Mouse (Mus musculus) midbrain, embryonic 12.5 days (tissue): Measurements from ENCODE around the gene Atp1a2. TPM values are rescaled to one million over a fixed set of nuclear protein-coding genes. Genes with fewer than 3 reads are reported as not detected.

Experiments used
- ATAC-seq: fragments of 200-750 bp; cut with Nextera tagmentation; 2 replicates; pipeline ENCODE4 v1.8.0; 2017; ENCODE audit warnings: low read depth, moderate TSS enrichment, moderate library complexity; ENCODE audit not compliant: low FRiP score
- H3K27ac ChIP-seq: fragments of 300-500 bp; sonication (generic); replicated peaks from 2 replicates; pipeline ENCODE4 v1.5.1; 2016; ENCODE audit warnings: mild to moderate bottlenecking
- H3K27me3 ChIP-seq: fragments of 300-500 bp; sonication (generic); 2 replicates; pipeline ENCODE4 v1.6.1; 2016; ENCODE audit warnings: mild to moderate bottlenecking
- H3K36me3 ChIP-seq: fragments of 300-500 bp; sonication (generic); 2 replicates; pipeline ENCODE4 v1.6.1; 2016
- H3K4me1 ChIP-seq: fragments of 300-500 bp; sonication (generic); 2 replicates; pipeline ENCODE4 v1.6.1; 2016
- H3K4me2 ChIP-seq: fragments of 300-500 bp; sonication (generic); replicated peaks from 2 replicates; pipeline ENCODE4 v1.6.1; 2016; ENCODE audit warnings: mild to moderate bottlenecking, moderate library complexity
- H3K4me3 ChIP-seq: fragments of 300-500 bp; sonication (generic); 2 replicates; pipeline ENCODE4 v1.5.1; 2016; ENCODE audit warnings: mild to moderate bottlenecking
- H3K9ac ChIP-seq: fragments of 300-500 bp; sonication (generic); replicated peaks from 2 replicates; pipeline ENCODE4 v1.6.1; 2016; ENCODE audit warnings: mild to moderate bottlenecking, moderate library complexity
- H3K9me3 ChIP-seq: fragments of 300-500 bp; sonication (generic); 2 replicates; pipeline ENCODE4 v1.6.1; 2016; ENCODE audit warnings: mild to moderate bottlenecking
- WGBS: fragments of 180-500 bp; shearing (Covaris S2); methylation state at CpG from one replicate; pipeline ENCODE4 v1.1.7; 2016; 5-methylcytosine and 5-hydroxymethylcytosine counted together
- polyA plus RNA-seq: library from polyadenylated mRNA; unstranded; fragments of >200 nt; fragmentation: Nextera tagmentation; extraction: Ambion mirVana; gene quantifications from 2 replicates; pipeline ENCODE4 v1.2.1, GENCODE M21; 2016

The Atp1a2 gene
- polyA plus RNA-seq, 1 experiment from 2014 or later, result 13.2 TPM

DNA sequence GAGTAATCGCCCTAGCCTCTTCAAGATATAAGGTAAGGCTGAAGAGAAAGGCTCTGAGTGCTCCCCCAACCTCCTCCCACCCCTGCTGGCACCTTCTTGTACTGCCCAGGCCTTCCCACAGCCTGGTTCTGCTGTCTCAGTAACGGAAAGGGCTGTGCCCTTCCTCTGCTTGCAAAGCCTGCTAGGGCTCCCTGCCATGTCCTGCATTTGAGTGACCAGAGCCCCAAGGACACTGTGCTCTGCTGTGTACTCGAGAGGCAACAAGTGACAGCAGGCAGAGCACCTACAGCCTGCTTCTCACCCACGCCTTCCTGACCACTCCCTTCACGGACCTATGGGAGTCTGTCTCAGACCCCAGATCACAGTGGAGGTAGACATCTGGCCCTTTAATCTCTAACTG lies 2.4 kb upstream of the Atp1a2 start:
- H3K27me3 ChIP-seq, result peaks cover 39% of the 10 kb centered on the region
- no peak overlapping the region for H3K4me2 ChIP-seq
- no peak overlapping the region for H3K27ac ChIP-seq
- H3K9ac ChIP-seq, result no peak overlapping the region
- H3K4me1 ChIP-seq, result peaks cover 48% of the 10 kb centered on the region
- WGBS, result 64% methylated on average over 5 of the region's 5 CpGs
- H3K4me3 ChIP-seq, result no peak overlapping the region
- no peaks in the 10 kb centered on the region for H3K36me3 ChIP-seq
- no peaks in the 10 kb centered on the region for H3K9me3 ChIP-seq
- no peak for ATAC-seq

DNA sequence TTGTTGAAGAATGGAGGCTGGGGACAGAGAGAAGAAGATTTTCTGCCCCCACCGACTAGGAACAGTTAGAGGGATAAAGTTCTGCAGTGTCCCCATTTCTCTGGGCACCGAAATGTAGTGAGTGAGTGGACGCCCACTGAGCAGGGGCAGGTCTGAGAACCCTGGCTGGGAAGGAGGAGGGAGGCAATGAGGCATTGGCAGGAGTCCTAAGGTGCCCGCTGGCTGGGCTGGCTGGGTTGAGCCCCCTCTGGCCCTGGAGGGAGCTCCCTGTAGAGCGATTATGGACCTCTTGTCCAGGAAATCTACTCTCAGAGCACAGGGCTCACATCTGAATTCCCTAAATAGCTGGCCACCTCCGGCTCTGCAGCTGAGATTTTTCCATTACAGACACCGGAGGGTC lies 1.7 kb upstream of the Atp1a2 start:
- Histone ChIP-seq H3K36me3 (no peaks in the 10 kb centered on the region), H3K27me3 (peaks cover 39% of the 10 kb centered on the region), H3K9me3 (no peaks in the 10 kb centered on the region), H3K4me1 (peaks cover 55% of the 10 kb centered on the region), H3K4me2 (no peak overlapping the region), H3K27ac (no peak overlapping the region), H3K9ac (no peak overlapping the region), H3K4me3 (no peak overlapping the region)
- 48% methylated on average over 7 of the region's 7 CpGs for WGBS
- ATAC-seq, result no peak

GRCm38 (mm10) chr1:172296816-172297510 lies 901 bp downstream of the Atp1a2 start:
- H3K27ac ChIP-seq, result no peak overlapping the region; the same call in 1 of the 2 replicates
- H3K4me1 ChIP-seq, result peaks cover 45% of the 10 kb centered on the region
- WGBS, result 81% methylated on average over 6 of the region's 6 CpGs
- no peak overlapping the region for H3K4me3 ChIP-seq
- no peak for ATAC-seq
- H3K9ac ChIP-seq, result 0 out of 2 replicates have a peak overlapping the region, but pooled peaks have one; percentile 2
- peak overlapping the region; percentile 34; the same call in 1 of the 2 replicates for H3K4me2 ChIP-seq
- no peaks in the 10 kb centered on the region for H3K36me3 ChIP-seq
- H3K27me3 ChIP-seq, result peaks cover 39% of the 10 kb centered on the region
- no peaks in the 10 kb centered on the region for H3K9me3 ChIP-seq

DNA sequence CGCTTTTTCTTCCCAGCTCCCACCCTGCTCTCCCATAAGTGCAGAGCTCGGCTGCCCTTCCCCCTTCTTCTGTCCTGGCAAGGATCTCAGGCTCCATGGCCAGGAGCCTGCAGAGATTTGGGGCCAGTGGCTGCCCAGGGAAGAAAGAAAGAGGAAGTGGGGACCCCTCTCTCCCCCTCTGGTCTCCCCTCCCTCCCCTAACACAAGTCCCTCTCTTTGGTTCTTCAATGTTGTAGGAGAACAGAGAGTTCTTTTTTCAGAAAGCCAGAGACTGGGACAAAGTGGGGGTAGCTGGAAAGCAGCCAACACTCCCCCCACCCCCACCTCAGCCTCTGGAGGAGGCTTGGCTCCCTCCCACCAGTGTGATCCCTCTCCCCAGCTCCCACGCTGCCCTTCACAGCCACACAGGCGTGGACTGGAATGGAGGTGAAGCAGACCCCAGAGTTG lies 2.1 kb downstream of the Atp1a2 start:
- 54% methylated on average over 4 of the region's 4 CpGs for WGBS
- 0 out of 2 replicates have a peak overlapping the region, but pooled peaks have one; percentile 4 for H3K27ac ChIP-seq

DNA sequence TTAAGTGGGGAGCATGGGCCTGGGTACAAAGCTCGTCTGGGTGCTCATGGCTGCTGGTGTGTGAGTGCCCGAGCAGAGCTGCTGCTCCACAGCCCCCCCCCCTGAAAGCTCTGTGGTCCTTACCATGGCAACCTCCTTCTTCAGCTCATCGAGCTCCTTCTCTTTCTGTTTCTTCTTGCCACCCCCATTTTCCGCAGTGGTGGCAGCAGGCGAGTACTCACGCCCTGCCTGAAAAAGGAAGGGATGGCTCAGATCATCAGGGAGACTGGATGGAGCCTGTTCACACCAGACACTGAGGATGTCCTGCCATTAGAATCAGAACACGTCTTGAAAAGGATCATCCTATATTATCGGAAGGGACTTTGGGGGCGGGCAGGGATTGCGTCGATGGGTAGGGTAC lies 4.4 kb downstream of the Atp1a2 start:
- H3K27ac ChIP-seq, result no peak overlapping the region
- H3K4me3 ChIP-seq, result no peak overlapping the region
- H3K4me2 ChIP-seq, result no peak overlapping the region
- H3K27me3 ChIP-seq, result peaks cover 13% of the 10 kb centered on the region; the same call in 1 of the 2 replicates
- 95% methylated on average over 11 of the region's 11 CpGs for WGBS
- no peaks in the 10 kb centered on the region for H3K9me3 ChIP-seq
- no peak for ATAC-seq
- no peak overlapping the region for H3K9ac ChIP-seq
- no peaks in the 10 kb centered on the region for H3K36me3 ChIP-seq
- H3K4me1 ChIP-seq, result peaks cover 35% of the 10 kb centered on the region

More for the DNA sequence above, 2.1 kb downstream of the Atp1a2 start:
- Histone ChIP-seq H3K9me3 (no peaks in the 10 kb centered on the region), H3K4me1 (peaks cover 35% of the 10 kb centered on the region), H3K9ac (no peak overlapping the region; the same call in 1 of the 2 replicates), H3K4me3 (no peak overlapping the region), H3K36me3 (no peaks in the 10 kb centered on the region), H3K27me3 (peaks cover 33% of the 10 kb centered on the region), H3K4me2 (no peak overlapping the region)
- peak; percentile 55 for ATAC-seq

DNA sequence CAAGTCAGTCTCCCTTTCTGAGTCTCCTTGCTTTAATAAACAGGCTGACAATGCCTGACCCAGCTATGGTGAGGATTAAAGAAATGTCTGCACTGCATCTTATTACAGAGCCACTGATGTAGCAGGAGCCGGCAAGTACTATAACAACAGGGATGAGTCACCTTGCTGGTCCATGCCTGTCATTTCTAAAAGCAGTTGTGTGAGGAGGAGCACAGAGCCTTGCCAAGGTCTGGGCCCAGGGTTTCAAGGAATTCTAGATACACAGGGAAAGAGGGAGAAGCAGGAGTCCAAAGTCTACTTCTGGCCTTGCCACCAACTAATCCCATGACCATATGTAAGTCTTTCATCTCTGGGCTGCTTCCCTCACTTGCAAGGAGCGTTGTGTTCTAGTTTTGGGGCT lies 5.0 kb downstream of the Atp1a2 start:
- no peaks in the 10 kb centered on the region for H3K36me3 ChIP-seq
- ATAC-seq, result no peak
- no peak overlapping the region for H3K9ac ChIP-seq
- peaks cover 13% of the 10 kb centered on the region; the same call in 1 of the 2 replicates for H3K27me3 ChIP-seq
- peaks cover 30% of the 10 kb centered on the region for H3K4me1 ChIP-seq
- no peaks in the 10 kb centered on the region for H3K9me3 ChIP-seq
- no peak overlapping the region for H3K4me3 ChIP-seq
- H3K27ac ChIP-seq, result no peak overlapping the region
- 91% methylated on average over 2 of the region's 2 CpGs for WGBS
- no peak overlapping the region for H3K4me2 ChIP-seq

DNA sequence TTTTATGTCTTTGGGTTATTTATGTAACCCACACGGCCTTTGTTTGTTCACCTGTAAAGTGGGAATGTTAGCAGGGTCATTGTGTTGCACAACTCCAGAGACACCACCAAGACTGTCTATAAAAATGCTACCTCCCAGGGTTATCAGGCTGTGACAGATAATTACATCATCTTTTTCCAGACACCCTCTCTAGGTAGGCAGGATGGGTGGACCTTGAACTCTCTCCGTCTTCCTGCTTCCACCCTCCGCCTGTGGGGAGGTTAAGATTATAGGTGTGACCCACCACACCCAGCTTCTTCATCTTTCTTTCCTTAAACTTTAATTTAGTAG lies 8.3 kb downstream of the Atp1a2 start:
- no peak overlapping the region for H3K27ac ChIP-seq
- H3K4me1 ChIP-seq, result peaks cover under 1% of the 10 kb centered on the region; the same call in 1 of the 2 replicates
- WGBS, result 92% methylated on average over 3 of the region's 3 CpGs
- no peak overlapping the region for H3K4me3 ChIP-seq
- H3K36me3 ChIP-seq, result no peaks in the 10 kb centered on the region
- peaks cover 6% of the 10 kb centered on the region for H3K27me3 ChIP-seq
- H3K9ac ChIP-seq, result no peak overlapping the region
- no peak overlapping the region for H3K4me2 ChIP-seq
- no peak for ATAC-seq
- H3K9me3 ChIP-seq, result no peaks in the 10 kb centered on the region

DNA sequence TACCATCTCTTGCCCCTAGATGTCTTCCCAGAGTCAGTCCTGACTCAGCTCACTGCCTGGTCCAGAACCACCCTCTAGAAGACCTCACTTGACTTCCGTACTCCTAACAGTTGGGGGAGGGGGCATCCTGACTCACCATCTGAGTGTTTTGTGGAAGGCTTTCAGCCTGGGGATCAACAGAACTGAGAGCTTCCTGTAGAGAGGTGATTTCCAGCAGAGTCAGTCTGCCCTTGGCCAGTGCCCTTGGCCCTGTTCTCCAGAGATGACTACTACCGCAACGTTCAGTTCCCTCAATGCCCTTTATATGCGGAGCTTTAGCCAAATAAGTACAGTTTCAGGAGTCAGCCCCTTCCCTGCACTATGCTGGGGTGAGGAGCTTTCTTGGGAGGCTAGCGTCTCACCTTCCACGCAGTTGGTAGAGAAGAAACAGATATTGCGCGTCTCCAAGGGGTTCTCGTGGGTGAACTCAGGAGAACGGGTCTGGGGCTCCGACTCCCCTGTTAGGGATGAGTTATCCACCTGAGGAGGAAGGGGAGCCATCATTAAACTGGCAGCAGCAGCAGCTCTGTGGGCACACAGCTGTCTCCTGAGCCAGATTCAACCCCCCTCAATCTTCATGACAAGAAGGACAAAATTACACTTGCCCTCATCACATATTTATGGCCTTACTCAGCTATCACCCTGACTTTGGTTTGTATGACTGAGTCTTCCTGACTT lies 8.8 kb downstream of the Atp1a2 start:
- Histone ChIP-seq H3K27ac (no peak overlapping the region), H3K27me3 (peaks cover 10% of the 10 kb centered on the region), H3K9ac (no peak overlapping the region), H3K4me2 (no peak overlapping the region), H3K36me3 (no peaks in the 10 kb centered on the region), H3K4me3 (no peak overlapping the region), H3K9me3 (no peaks in the 10 kb centered on the region), H3K4me1 (no peaks in the 10 kb centered on the region)
- WGBS, result 90% methylated on average over 11 of the region's 11 CpGs
- no peak for ATAC-seq

GRCm38 (mm10) chr1:172286740-172287139 lies 11.1 kb downstream of the Atp1a2 start:
- no peak for ATAC-seq
- peaks cover 10% of the 10 kb centered on the region; the same call in 1 of the 2 replicates for H3K27me3 ChIP-seq
- no peaks in the 10 kb centered on the region for H3K4me1 ChIP-seq
- H3K9ac ChIP-seq, result no peak overlapping the region
- H3K4me3 ChIP-seq, result no peak overlapping the region
- 85% methylated on average over 5 of the region's 5 CpGs for WGBS
- no peak overlapping the region for H3K4me2 ChIP-seq
- no peaks in the 10 kb centered on the region for H3K36me3 ChIP-seq
- H3K27ac ChIP-seq, result no peak overlapping the region
- no peaks in the 10 kb centered on the region for H3K9me3 ChIP-seq

GRCm38 (mm10) chr1:172284221-172284620 lies 13.6 kb downstream of the Atp1a2 start:
- 86% methylated on average over 14 of the region's 14 CpGs for WGBS
- Histone ChIP-seq H3K9ac (no peak overlapping the region), H3K9me3 (no peaks in the 10 kb centered on the region)

GRCm38 (mm10) chr1:172283073-172283472 lies 14.8 kb downstream of the Atp1a2 start:
- Histone ChIP-seq H3K9me3 (no peaks in the 10 kb centered on the region), H3K4me1 (no peaks in the 10 kb centered on the region), H3K36me3 (no peaks in the 10 kb centered on the region), H3K27ac (no peak overlapping the region), H3K4me3 (no peak overlapping the region), H3K9ac (no peak overlapping the region), H3K4me2 (no peak overlapping the region), H3K27me3 (peaks cover 10% of the 10 kb centered on the region; the same call in 1 of the 2 replicates)
- WGBS, result 85% methylated on average over 6 of the region's 6 CpGs
- no peak for ATAC-seq

More at GRCm38 (mm10) chr1:172284221-172284620, 13.6 kb downstream of the Atp1a2 start:
- no peaks in the 10 kb centered on the region for H3K4me1 ChIP-seq
- H3K4me3 ChIP-seq, result no peak overlapping the region
- no peak for ATAC-seq
- H3K36me3 ChIP-seq, result no peaks in the 10 kb centered on the region
- no peak overlapping the region for H3K27ac ChIP-seq
- H3K27me3 ChIP-seq, result peaks cover 10% of the 10 kb centered on the region; the same call in 1 of the 2 replicates
- H3K4me2 ChIP-seq, result no peak overlapping the region

DNA sequence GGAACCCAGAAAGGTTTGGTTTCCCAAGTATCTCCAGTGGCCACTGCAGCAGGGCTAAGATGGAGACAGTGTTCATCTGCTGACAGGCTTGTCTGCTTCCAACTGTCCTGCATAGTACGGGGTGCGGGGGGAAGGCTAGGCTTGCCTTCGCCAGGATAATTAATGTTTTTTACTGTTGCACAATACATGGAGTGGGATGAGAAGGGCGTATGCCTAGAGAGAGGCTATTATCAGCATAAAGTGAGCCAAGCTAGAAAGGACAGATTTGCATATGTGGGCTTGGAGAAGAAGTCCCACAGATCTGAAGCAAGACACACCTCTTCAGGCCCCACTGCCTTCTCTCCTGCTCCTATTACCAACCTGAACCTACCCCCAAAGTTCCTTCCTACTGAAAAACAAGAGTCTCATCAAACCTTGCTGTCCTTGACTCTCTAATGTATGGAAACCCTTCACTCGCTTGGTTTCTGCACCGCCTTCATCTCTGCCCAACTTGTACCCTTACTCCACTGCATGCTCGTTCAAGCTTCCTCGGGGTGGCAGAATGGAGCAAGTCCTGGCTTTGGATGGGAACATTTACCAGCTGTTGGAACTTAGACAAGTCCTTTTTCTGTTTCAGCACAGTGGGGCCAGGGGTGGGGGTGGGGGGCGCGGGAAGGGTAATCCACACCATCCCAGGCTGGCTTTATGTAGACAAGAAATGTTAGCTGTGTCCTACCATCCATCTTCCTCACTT lies 16.2 kb downstream of the Atp1a2 start:
- WGBS, result 90% methylated on average over 10 of the region's 10 CpGs
- H3K36me3 ChIP-seq, result no peaks in the 10 kb centered on the region

More for the DNA sequence above, 16.2 kb downstream of the Atp1a2 start:
- Histone ChIP-seq H3K27ac (no peak overlapping the region), H3K4me3 (no peak overlapping the region), H3K27me3 (peaks cover 10% of the 10 kb centered on the region; the same call in 1 of the 2 replicates), H3K4me2 (no peak overlapping the region), H3K9ac (no peak overlapping the region), H3K9me3 (no peaks in the 10 kb centered on the region), H3K4me1 (no peaks in the 10 kb centered on the region)
- no peak for ATAC-seq
